Mouse (Mus musculus) right cerebral cortex, postnatal 14 days (tissue): ENCODE data around the gene Efemp2.

Experiments used
- DNase-seq: peaks from one replicate; pipeline ENCODE4 v3.0.0; 2022

The Efemp2 gene

DNA sequence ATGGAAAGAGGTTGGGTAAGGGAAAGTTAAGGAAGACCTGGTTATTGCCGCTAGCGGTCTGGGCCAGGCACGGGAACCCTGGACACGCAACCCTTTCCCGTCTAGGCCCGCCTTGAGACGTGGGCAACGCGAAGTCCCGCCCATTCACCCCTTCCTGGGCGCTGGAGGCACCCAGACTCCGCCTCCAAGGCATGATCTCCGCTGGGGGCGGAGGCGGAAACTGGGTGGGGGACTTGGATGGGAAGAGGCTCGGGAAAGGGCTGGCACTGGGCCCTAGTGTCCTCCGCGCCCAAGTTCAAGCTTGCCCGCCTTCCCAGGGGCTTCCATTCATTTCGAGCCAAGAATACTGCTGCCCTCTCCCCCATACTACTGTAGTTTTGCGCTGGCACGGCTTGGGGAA, at the start of gene Efemp2:
Efemp2 (plus strand) TSS at position 235 of the 400 bp plus-strand sequence.
- DNase-seq: peak; percentile 68

DNA sequence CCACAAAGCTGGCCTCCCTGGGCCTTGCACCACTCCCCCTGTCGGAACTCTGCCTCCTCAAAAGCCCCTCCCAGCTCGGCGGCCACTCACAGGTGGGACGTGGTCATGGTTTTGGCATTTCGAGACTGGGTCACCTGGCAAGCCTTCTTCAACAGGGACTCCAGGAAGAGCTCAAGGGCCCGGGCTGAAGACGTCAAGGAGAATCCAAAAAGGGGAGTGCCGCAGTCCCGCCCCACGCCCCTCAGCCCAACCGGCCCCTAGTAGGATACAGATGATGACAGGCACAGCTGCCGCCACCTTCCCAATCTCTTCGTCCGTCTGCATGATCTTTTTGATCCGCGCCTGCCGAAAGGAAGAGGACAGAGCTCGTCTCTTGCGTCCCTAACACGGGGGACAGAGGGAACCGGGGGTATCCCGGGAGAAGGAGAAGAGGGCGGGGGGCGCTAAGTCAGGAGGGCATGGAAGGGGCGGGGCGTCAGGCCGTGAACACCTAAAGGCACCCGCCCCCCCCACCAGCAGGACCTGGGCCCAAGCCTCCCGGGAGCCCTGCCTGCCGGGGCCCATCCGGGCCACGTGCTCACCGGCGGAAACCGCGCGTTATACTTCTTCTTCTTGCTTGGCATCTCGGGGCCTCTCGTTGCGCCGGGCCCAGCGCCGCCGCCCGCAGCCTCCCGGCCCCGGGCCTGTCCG, 49.5 kb upstream of the Efemp2 start:
- DNase-seq: peak; percentile 63

DNA sequence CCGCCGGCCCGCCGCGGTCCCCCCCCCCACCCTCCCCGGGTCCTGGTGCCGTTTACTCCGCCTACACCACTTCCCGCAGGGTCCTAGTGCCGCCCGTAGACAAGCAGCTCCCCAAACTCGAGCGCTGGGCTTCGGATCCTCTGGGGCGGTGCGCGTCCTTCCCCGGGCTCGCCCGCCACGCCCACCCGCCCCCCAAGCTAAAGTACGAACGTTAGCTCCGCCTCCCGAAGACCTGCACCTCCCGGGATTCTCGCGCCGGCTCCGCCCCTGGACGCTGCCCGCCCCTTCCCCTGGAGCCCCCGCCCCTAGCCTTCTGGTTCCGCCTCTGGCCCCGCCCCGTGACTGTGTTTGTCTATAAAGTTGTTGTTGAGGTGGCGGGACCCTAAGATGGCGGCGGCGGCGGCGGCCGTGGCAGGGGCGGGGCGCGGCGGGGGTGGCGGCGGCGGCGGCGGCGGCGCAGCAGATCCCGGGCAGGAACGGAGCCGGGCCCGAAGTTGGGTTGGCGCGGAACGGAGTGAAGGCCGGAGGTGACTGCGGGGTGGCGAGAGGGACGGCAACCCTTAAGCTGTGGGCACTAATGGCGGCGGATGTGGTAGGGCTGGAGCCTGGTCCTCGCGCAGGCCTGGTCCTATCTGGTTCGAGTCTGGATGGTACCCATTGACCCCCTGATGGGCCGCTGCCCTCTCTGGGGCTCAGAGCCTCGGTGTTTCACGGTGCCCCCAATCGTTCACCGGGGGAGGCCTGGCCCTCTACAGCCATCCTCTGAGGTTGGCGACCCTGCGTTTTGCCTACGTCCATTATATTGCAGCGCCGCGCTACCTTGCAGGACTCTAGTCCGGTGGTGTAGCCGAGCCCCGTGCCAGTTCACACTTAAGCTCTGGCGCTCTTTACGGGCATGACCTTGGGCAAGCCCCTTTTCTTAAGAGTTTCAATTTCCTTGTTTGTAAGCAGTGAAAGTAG, 48.7 kb upstream of the Efemp2 start, which contains the start of the genes Drap1 and AI837181:
Drap1 (minus strand) TSS at position 198 of the 960 bp plus-strand sequence.
AI837181 (plus strand) TSS at position 363 of the 960 bp plus-strand sequence.
- DNase-seq: peak; percentile 96

DNA sequence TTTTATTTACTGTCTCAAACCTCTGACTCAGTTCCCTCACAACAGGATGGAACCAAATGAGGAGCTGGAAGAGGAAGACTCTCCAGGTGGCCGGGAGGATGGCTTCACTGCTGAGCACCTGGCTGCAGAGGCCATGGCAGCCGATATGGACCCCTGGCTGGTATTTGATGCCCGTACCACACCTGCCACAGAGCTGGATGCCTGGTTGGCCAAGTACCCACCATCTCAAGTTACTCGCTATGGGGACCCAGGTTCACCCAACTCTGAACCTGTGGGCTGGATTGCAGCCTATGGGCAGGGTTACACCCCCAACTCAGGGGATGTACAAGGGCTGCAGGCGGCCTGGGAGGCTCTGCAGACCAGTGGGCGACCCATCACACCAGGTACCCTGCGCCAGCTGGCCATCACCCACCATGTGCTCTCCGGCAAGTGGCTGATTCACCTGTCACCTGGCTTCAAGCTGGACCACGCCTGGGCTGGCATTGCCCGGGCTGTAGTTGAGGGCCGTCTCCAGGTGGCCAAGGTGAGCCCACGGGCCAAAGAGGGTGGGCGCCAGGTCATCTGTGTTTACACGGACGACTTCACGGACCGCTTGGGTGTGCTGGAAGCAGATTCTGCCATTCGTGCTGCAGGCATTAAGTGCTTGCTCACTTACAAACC, 47.7 kb upstream of the Efemp2 start:
- no peak for DNase-seq

DNA sequence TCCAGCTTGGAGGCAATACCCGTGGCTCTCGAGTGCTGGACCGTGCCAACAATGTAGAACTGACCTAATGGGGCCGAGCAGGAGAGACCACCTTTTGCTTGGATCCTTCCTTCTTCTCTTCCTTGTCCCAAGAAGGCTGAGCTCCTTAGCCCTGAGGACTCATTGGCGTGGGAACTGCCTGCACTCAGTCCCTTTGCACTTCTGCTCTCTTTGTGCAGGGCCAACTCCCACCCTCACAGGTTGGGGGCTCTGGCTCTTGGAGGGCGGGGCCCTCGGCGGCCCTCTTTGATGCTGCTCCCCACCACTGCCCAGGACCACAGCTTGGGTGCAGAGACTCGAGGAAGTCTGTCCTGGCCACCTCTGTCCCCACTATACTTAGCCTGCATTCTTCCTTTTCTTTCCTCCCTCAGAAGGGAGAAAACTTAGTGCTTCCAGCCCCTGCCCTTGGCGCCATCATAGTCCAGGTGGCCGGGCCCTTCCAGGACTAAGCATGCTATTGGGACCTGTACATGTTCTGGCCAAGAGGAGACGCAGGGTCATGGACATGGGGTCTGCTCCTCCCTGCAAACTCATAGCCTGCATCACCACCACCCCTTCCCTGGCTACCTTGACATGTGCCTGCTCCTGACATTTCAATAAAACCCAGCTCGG, 47.0 kb upstream of the Efemp2 start:
- no peak for DNase-seq

DNA sequence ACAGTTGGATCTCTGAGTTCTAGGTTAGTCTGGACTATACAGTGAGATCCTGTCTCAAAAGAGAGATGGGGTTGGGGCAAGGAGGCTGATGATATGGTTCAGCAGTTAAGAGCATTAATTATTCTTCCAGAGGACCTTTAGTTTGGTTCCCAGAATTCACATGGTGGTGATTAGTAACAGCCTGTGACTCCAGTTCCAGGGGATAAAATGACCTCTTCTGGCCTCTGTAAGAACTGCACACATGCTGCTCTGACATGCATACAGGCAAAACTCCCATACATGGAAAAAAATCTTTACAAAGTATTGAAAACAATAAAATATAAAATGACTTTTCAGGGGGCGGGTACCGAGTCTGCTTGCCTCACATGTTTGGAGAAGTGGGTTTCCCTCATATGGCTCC, 45.7 kb upstream of the Efemp2 start:
- DNase-seq: no peak

DNA sequence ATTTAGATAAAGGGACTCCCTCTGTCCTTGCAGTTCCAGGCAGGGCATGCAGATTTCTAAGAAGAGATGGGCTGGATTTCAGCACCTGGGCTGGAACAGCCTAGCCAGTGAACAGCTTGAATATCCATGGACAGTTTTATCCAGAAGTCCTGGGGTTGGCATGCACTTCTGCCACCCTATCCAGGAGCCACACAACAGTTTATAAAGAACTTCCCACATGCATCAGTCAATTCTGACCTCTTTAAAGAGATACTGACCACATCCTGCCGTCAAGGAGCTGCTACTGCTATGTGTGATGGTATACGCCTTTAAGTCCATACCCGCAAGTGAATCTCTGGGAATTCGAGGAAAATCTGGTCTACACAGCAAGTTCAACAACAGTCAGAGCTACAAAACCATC, 44.5 kb upstream of the Efemp2 start:
- no peak for DNase-seq

DNA sequence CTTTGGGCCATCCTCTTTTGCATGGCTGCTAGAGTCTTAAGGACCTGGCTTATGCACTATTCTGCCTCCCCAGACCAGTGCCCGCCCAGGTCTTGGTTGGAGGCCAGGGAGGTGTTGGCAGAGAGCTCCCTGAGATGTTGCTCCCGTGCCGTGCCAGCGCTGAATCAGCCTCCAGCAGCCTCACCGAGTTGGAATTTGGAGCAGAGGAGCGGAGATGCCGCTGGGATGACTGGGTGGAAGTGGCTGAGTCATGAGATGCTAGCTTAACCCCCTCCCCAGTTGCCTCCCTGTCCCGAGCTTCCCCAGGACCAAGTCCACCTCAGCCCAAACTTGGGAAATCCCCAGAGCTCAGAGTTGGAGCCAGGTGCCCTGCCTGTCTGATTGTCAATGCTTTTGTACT, 43.9 kb upstream of the Efemp2 start:
- peak; percentile 19 for DNase-seq

DNA sequence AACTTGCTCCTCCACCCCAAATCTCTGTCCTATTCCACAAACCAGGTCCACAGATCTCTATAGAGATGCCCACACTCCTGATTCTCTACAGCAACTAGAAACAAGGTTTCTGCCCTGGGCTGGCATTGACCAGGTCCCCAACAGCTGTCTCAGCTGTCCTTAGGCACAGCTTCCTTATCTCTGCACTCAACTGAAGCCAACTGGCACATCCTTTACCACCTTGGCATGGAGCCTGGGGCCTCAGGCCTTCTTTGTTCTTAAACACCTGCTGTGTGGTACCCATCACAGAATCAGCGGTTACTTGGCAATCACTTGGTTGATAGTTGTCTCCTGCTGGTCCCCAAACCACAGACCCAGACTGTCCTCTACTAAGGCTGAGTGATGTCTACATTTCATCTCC, 43.3 kb upstream of the Efemp2 start:
- no peak for DNase-seq

DNA sequence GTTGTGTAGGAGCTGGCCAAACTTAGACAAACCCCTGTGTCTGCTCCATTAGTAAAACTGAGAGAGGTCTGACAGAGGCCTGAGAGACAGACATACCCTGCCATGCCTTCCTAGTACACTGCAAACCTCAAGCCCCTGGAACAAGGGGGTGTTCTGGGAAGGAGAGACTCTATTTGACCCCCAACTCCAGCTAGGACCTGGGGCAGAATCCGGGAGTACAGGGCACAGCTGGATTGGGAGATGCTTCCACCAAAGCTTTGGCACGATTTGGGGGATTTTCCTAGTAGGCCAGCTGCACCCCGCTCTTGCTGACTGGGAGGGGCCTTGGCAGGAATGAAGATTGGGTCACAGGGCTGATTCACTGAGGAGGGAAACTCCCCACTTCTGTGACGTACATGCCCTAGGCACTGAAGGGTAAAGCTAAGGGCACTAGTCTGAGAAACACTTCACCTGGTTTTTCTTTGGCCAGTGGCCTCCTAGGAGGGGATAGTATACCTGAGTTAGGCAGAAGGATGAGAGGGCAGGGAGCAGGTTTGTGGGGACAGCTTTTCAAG, 41.8 kb upstream of the Efemp2 start:
- no peak for DNase-seq

DNA sequence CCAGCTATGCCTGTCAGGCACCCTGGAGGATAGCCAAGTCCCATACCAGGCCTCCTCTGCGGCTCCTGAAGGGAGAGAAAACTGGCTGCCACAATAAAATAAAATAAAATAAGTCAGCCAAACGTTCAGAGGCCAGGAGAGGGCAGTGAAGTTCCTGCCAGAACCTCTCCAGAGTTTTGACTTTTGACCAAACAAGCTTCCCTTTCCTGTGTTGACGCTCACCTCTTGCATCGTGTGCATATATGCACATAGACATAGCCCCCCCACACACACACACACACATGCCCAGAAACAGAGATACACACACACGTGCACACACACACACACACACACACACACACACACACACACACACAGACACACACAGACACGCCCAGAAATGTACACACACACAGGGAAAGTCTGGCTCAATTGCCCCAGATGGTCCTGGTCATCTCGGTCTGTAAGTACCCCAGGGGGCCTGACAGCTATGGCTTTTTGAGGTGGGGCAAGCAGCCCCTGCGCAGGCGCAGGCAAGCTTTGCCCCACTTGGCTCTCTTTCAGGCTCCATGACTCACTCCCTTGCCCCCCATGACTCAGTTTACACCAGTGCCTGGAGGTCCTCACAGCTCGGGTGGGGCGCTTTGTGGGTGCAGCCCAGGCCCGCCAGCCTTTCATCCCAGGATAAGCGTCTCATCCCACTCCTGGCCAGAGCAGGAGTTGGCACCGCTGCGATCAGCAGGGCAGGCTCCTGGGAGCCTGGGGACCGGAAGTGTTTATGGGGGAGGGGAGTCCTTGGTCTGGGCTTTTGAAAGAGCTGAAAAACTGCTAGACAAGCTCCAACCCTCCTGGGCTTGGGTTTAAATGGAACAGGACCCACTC, 40.5 kb upstream of the Efemp2 start:
- no peak for DNase-seq

DNA sequence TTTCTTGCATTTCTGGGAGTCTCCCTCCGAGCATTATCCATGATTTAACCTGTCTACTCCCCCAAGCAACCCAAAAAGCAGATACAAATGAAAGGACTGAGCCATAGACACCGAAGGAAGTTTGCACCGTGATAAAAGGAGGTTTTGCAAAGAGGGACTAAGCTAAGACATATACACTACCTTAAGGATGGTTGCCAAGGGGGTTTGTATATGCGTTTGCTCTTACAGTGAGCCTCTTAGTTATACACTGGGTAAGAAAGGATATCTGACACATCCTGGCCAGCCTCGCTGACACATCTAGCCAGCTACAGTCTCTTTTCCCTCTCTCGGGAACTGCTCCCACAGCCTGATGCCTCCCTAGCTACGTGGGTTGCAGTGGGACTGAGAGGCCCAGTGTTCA, 39.8 kb upstream of the Efemp2 start:
- no peak for DNase-seq

DNA sequence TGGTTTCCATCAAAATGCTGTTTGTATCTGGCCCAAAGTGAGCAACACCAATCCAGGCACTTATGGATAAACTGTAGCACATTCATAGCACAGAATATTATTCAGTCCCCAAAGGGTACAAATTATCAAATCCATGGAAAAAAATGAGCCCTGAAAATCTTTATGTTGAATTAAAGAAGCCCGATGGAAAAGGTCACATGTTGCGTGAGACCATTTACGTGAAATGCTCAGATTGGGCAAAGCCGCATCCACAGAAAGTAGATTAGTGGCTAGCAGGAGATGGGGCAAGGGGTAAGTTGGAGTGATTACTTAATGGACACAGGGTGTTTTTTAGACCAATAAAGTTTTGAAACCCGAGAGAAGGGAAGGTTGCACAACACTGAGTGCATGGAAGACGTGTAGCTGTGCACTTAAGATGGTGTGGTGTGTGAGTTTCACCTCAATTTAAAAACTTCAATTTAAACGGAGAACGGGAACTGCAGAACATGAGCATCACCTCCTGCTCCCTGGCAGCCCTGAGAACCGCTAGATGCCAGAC, 29.3 kb upstream of the Efemp2 start:
- DNase-seq: no peak

DNA sequence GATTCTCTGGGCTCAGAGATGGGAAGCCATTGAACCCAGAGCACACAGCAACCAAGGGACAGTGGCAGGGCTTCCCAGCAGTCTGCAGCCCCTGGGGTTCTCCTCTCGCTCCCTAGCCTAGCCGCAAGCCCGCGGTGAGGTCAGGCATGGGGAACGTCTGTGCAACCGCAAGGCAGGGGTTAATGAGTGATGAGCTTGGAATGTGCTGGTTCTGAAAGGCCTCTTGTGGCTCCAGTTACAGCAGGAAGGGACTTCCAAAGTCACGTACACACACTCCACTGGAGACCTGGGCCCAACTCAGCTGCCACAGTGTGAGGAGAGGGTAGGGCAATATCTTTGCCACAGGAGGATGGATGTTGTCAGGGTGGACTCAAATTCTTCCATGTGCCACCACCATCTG, 28.8 kb upstream of the Efemp2 start:
- DNase-seq: no peak

DNA sequence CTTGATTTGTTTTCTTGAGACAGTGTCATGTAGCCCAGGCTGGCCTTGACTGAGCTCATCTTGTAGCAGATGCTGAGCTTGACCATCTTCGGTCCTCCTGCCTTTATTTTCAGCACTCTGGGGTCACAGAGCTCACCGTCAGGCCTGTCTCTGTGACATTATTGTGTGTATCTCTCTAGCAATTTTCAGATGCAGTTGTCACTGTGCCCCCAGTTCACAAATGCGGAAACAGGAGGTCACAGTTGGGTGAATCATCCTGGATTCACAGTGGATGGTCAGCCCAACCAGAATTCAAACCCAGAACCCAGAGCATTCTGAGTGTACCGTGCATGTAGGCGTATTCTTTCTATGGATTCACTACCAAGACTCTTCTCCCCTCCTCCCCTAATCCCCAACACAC, 28.0 kb upstream of the Efemp2 start:
- DNase-seq: no peak

DNA sequence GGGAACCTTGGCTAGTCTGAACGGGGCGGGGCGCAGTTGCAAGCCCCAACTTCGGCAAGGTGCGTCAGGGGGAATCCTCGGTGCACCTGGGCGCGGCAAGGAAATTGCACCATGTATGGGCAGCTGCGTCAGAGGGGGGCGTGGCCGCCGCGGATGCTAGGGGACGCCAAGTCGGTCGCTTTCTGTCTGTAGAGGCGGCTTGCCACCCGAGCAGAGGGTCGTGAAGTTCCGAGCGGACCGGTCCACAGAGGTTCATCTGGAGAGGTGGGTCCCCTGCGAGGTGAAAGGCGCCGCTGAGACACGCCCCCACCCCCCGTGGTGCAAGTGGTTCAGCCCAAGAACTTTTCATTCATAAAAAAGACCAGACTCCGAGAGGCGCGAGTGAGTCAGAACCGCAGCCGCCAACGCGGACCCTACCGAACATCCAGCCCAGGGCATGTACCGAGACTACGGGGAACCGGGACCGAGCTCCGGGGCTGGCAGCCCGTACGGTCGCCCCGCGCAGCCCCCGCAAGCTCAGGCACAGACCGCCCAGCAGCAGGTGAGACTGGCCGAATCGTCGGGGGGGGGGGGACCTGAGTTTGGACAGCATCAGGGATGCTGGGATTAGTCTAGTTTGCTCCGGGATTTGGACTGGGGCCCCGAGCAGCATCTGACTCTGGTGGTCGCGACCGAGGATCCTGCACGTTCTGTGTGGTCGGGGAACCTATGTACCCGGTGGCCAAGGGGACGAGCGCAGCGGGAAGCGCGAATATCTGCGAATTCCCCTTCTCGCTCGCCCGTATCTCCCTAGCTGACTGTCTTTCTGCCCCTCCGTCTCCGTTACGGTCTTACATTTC, 26.0 kb upstream of the Efemp2 start, which contains the start of gene Fosl1:
Fosl1 (plus strand) TSS at position 33 of the 839 bp plus-strand sequence.
- peak; percentile 66 for DNase-seq

DNA sequence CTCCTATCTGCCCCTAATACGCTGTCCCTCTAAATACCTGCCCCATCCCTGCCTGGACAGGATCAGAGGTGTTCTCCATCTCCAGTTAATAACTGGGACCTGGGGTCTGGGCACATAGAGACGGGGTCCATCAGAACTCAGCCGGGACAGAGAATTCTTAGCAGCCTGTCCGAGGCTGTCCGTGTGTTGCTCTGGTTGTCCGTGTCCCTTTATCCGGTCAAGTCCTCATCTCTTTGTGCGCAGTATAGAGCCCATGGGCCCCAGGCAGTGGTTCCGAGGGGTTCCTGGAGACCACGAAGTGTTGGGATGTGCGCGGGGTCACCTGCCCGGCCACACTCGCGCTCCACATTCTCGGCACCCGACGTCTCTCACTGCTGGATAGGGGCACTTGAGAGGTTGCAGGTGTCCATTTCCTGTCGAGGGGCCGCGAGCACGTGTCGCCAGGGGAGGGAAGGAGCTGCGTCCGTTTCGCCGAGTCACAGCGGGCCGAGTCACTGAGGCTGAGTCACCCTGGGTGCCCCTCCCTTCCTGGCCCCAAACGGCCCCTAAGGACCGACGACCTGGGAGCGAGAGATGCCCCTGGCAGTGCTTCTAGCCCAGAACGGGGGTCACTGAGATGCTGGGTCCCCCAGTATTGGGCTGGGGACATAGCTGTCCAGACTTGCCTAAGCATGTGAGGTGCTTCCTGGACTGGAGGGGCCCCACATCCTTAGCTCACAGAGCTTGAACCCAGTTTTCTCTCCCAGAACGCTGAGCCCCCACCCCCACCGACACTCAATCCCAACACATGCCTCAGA, 25.2 kb upstream of the Efemp2 start:
- no peak for DNase-seq

DNA sequence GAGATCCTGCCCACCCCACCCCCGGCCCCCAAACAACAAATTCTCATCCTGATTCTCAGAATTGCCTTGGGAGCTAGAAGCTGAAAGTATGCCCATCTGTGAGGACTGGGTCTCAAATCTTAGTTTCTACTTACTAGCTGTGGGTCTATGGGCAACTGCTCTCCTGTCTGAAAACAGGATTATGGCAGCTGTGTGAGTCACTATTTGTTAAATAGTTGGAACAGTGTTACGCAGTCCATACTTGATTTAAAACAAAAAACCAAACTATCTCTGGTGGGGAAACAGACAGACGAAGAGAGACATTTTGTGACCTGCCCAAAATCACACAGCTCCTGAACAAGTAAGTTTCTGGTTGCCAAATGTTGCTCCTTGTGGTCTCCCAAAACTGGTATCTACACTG, 24.1 kb upstream of the Efemp2 start:
- DNase-seq: no peak

DNA sequence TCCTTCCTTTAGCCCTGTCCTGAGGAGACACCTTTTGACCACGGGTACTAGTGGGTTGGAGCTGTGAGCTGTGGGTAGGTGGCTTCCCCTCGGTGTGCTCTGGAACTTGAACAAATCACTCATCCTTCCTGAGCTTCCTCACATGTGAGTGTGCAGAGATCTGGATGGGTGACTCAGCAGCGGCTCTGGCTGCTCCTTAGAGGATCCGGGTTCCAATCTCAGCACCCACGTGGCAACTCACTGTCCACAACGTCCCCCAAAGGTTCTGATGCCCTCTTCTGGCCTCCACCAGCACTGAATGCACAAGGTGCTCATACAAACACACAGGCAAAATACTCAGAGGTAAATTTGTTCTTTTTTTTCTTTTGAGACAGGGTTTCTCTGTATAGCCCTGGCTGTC, 22.0 kb upstream of the Efemp2 start:
- DNase-seq: no peak
